Mouse (Mus musculus) granulocyte monocyte progenitor cell, adult 5-6 weeks (primary cell): ENCODE measurements around the gene Fasl. TPM values are rescaled to one million over a fixed set of nuclear protein-coding genes. Genes with fewer than 3 reads are reported as not detected.
A peak's percentile ranks its signal among the peaks of the same experiment; 100 is the strongest.

Experiments used
- ATAC-seq: replicated peaks from 2 replicates; pipeline ENCODE4 v1.8.0; 2016; ENCODE audit warnings: mild to moderate bottlenecking, moderate TSS enrichment, inconsistent platforms; ENCODE audit not compliant: poor library complexity, severe bottlenecking
- total RNA-seq, 2 experiments: library from RNA; stranded (forward) in 1 of 2; stranded (reverse) in 1 of 2; fragments of 200-712, 200-1000 nt in 1 of 2; fragments of >200 nt in 1 of 2; fragmentation: Nextera tagmentation in 1 of 2; gene quantifications; 2 replicates each; pipeline ENCODE4 v1.2.3; 2014 to 2017

Gene Fasl
- total RNA-seq (2014; fragmentation: Nextera tagmentation) = not detected in 2 replicates
- total RNA-seq (2017) = not detected in 2 replicates

- ATAC-seq = no peak
Measured at GRCm38 (mm10) chr1:161788339-161788738, at the start of gene Fasl. Fasl (minus strand) TSS chr1:161788495.

GRCm38 (mm10) chr1:161826677-161827076 lies 38.4 kb upstream of the Fasl start:
- ATAC-seq = no peak

GRCm38 (mm10) chr1:161809428-161809827 lies 21.1 kb upstream of the Fasl start:
- ATAC-seq = no peak; the same call in 1 of the 2 replicates

- peak; percentile 45; the same call in 1 of the 2 replicates for ATAC-seq
Measured at GRCm38 (mm10) chr1:161808980-161809379, 20.7 kb upstream of the Fasl start.

GRCm38 (mm10) chr1:161804541-161804971 lies 16.3 kb upstream of the Fasl start:
- ATAC-seq = peak; percentile 18; the same call in 1 of the 2 replicates

GRCm38 (mm10) chr1:161801321-161801720 lies 13.0 kb upstream of the Fasl start:
- ATAC-seq = no peak

- ATAC-seq = no peak
Measured at GRCm38 (mm10) chr1:161800256-161800655, 12.0 kb upstream of the Fasl start.

- peak; percentile 27; the same call in 1 of the 2 replicates for ATAC-seq
Measured at GRCm38 (mm10) chr1:161799791-161800190, 11.5 kb upstream of the Fasl start.

GRCm38 (mm10) chr1:161798866-161799265 lies 10.6 kb upstream of the Fasl start:
- peak; percentile 90 for ATAC-seq

- peak; percentile 69 for ATAC-seq
Measured at GRCm38 (mm10) chr1:161794447-161795211, 6.3 kb upstream of the Fasl start.

GRCm38 (mm10) chr1:161793321-161793720 lies 5.0 kb upstream of the Fasl start:
- no peak for ATAC-seq

- no peak for ATAC-seq
Measured at GRCm38 (mm10) chr1:161792687-161792969, 4.3 kb upstream of the Fasl start.

GRCm38 (mm10) chr1:161791854-161792686 lies 3.8 kb upstream of the Fasl start:
- 0 out of 2 replicates have a peak, but pooled peaks have one; percentile 16 for ATAC-seq

- no peak for ATAC-seq
Measured at GRCm38 (mm10) chr1:161782725-161783124, 5.6 kb downstream of the Fasl start.

- ATAC-seq = peak; percentile 82
Measured at GRCm38 (mm10) chr1:161781594-161781993, 6.7 kb downstream of the Fasl start.

GRCm38 (mm10) chr1:161779057-161779456 lies 9.2 kb downstream of the Fasl start:
- ATAC-seq = peak; percentile 33; the same call in 1 of the 2 replicates

GRCm38 (mm10) chr1:161775151-161775550 lies 13.1 kb downstream of the Fasl start:
- ATAC-seq = no peak

GRCm38 (mm10) chr1:161771293-161771692 lies 17.0 kb downstream of the Fasl start:
- ATAC-seq = no peak

GRCm38 (mm10) chr1:161769329-161769728 lies 19.0 kb downstream of the Fasl start:
- no peak for ATAC-seq

GRCm38 (mm10) chr1:161767101-161767524 lies 21.2 kb downstream of the Fasl start:
- peak; percentile 91 for ATAC-seq

- ATAC-seq = peak; percentile 95
Measured at GRCm38 (mm10) chr1:161766656-161767055, 21.6 kb downstream of the Fasl start.
